Mouse (Mus musculus) testis, adult 2 months (tissue): ENCODE data around the gene Misp.

Experiments used
- CTCF ChIP-seq: fragments of 200-500 bp; IDR thresholded peaks from 2 replicates; pipeline ENCODE4 v1.5.1; 2012; ENCODE audit warnings: low read depth, mild to moderate bottlenecking, inconsistent platforms, low read length, moderate library complexity; ENCODE audit not compliant: control insufficient read depth, insufficient read depth, insufficient replicate concordance
- POLR2A ChIP-seq: fragments of 200-500 bp; IDR thresholded peaks from 2 replicates; pipeline ENCODE4 v1.6.1; 2012; ENCODE audit warnings: low read depth, mild to moderate bottlenecking, inconsistent platforms, low read length, moderate library complexity; ENCODE audit not compliant: control insufficient read depth

DNA sequence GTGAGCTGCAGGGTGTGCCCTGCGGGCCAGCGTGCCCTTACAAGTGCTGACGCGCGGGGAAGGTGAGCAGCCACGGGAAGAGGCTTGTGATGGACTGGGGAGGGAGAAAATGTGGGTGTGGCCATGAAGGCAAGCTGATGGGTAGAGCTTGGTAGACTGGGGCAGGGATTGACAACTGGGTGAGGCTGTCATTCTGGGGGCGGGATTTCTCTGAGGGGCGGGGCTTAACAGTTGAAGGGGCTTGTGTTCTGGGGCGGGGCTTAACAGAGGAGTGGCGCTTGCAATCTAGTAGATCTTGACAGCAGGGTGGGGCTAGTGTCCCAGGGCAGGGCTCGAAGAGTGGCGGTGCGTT is 40.1 kb upstream of the Misp start:
- TF ChIP-seq POLR2A, result no peak
- TF ChIP-seq CTCF, result no peak
